Mouse (Mus musculus) R1 (cell line): ENCODE data around the gene Gm36210.
A peak's percentile ranks its signal among the peaks of the same experiment; 100 is the strongest.

Source experiments
- DNase-seq: peaks from one replicate; pipeline ENCODE4 v3.0.0-alpha.2; 2018; ENCODE audit warnings: low read depth, low spot score

Gm36210 gene

DNA sequence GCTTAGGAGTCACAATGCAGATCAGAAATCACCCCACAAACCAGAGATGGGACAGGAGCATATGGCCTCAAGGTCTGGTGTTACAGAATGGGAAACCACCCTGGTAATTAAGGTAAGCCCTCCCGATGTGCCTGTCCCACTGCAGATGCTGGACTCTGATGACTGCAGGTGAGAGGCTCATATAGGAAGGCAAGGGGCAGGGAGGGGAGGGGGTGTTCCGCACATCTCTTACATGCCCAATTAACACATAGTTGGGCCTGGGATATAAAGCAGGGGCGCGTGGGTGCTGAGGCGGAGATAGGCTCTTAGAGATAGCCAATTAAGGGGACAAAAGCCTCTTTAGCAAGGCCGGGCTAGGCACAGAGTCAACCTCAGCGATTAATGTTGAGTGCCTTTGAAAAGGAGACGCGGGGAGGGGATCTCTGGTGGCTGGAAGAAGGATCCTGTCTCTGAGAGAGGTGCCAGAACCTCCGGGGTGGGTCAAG, at the start of gene Gm36210:
Gene Gm36210, minus strand, starts transcription at position 51 of the 485 bp plus-strand sequence.
- DNase-seq: peak; percentile 27

GRCm38 (mm10) chr7:4953815-4954445, 47.6 kb upstream of the Gm36210 start:
- no peak for DNase-seq

DNA sequence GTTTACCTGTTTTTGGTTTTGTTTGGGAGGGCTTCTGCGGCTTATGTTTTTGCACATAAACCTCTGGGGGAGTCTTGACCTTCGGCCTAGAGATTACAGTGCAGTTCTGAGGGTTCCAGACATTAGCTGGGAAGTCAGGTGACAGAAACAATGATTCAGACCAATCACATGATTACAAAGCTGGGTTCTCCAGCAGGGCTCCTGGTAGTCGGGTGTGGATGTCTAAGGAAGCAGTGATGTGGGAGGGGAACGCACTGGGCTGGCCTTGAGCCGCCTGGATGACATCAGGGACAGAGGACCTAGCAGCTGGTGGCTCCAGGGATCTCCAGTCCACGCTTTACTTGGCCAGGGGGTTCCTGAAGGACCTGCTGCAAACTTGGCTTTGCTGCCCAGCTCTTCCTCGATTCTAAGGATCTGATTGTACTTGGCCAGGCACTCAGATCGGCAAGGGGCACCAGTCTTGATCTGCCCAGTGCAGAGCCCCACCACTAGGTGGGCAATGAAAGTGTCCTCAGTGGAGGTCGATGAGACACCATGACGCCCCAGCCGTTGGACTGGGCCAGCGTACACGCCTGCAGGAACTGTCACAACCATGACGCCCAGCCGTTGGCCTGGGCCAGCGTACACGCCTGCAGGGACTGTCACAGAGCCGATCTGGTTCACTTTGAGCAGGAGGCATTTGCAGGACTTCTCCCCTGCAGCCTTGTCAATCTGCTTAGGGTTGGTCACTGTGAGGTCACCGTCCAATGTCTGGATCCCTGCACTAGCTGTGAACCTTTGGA, 44.4 kb upstream of the Gm36210 start:
- peak; percentile 26 for DNase-seq

- DNase-seq: no peak
Measured at GRCm38 (mm10) chr7:4948386-4948785, 42.1 kb upstream of the Gm36210 start.

- DNase-seq: no peak
Measured at GRCm38 (mm10) chr7:4947855-4948254, 41.5 kb upstream of the Gm36210 start.

GRCm38 (mm10) chr7:4943223-4943815, 37.0 kb upstream of the Gm36210 start:
- DNase-seq: peak; percentile 94

DNA sequence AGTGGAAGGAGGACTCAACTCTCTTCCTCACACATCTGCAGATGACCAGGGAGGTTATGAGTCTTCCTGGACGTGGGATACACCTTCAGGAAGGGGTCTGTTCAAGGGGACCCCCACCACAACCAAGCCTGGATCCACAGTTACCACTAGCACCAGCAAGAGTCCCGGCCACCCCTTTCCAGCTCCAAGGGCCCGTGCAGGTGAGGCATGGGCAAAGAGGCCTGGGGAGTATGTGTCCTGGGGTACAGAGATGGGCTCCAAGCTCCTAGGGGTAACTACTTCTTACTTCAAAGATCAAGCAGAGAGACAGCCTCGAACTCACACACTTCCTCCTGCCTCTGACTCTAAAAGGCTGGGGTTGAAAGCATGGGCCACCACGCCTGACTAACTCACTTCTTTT, 36.4 kb upstream of the Gm36210 start:
- DNase-seq: no peak

GRCm38 (mm10) chr7:4940068-4940479, 33.8 kb upstream of the Gm36210 start:
- peak; percentile 90 for DNase-seq

DNA sequence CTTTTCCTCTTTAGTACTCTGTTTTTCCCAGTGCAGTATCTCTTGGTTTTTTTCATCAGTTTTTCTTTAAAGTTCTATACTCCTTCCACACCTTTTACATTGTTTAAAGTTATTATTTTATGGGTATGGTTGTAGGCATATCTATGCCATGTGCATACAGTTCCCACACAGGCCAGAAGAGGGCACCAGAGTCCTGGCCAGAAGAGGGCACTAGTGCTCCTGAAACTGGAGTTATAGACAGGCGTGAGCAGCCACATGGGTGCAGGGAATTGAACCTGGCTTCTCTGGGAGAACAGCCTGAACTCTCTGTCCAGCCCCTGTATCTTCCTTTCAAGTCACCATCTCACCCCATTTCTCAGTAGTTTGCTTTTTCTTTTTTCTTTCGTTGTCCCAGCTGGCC, 32.1 kb upstream of the Gm36210 start:
- peak; percentile 74 for DNase-seq

DNA sequence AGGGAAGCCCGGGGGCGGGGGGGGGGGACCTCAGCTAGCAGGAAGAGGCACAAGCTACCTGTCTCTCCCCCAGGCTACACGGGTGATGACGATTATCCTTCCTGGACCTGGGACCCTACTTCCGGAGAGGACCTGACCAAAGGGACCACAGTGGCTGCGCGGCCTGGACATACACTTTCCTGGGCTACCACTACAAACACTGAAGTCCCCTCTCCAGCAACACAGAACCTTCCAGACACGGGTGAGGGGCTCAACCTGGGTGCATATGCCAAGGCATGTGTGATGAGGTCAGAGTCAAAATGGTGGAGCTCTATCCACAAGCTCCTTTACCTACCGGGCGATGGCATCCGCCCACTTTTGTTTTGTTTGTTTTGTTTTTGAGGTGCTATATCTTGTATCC, 31.1 kb upstream of the Gm36210 start:
- no peak for DNase-seq

DNA sequence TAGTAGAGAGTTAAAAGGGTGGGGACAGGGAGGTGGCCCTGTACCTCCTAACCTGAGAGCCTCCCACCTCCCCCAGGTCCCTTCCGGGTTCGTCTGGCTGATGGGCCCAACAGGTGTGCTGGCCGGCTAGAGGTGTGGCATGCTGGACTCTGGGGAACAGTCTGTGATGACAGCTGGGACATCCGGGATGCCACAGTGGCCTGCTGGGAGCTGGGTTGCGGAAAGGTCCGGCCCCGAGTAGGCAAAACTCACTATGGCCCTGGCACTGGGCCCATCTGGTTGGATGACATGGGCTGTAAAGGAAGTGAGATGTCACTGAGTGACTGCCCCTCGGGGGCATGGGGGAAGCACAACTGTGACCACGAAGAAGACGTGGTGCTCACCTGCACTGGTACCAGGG, 30.5 kb upstream of the Gm36210 start:
- DNase-seq: no peak

DNA sequence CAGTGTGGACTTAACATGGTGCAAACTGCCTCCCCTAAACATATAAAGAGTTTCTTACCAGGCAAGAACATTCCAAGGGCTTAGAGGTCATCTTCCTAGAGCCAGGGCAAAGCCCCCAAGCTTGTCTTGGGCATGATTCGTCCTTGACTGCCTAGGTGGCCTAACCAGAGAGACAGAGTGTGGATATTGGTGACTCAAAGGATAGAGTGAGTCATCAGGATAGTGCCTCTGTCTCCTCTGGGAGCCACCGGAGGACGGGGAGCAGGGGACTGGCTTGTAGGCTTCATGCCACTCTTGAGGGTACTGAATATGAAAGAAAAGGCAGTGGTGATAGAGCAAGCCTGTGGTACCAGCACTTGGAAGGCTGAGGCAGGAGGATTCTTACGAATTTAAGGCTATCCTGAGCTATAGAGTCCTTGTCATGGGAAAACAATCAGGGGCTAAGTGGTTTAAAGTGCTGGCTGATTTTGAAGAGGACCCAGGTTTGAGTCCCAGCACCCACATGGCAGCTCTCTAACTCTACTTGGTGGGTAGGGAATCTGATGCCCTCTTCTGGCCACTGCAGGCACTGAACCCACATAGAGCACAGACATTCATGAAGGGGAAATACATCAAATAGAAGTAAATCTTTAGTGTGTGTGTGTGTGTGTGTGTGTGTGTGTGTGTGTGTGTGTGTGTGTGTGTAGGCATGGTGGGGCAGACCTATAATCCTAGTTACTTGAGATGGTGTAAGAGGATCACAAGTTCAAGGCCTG, 28.0 kb upstream of the Gm36210 start:
- DNase-seq: peak; percentile 54

- DNase-seq: no peak
Measured at GRCm38 (mm10) chr7:4933103-4933502, 26.8 kb upstream of the Gm36210 start.

DNA sequence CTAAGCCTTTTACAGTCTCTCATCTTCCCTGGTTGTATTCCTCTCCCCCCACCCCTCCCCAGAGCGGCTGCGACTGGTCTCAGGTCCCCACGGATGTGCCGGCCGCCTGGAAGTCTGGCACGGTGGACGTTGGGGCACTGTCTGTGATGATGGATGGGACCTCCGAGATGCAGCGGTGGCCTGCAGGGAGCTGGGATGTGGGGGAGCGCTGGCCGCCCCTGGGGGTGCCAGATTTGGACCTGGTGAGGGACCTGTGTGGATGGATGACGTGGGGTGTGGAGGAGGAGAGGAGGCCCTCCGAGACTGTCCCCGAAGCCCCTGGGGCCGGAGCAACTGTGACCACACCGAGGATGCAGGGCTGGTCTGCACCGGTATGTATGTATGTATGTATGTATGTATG, 22.0 kb upstream of the Gm36210 start:
- DNase-seq: no peak

DNA sequence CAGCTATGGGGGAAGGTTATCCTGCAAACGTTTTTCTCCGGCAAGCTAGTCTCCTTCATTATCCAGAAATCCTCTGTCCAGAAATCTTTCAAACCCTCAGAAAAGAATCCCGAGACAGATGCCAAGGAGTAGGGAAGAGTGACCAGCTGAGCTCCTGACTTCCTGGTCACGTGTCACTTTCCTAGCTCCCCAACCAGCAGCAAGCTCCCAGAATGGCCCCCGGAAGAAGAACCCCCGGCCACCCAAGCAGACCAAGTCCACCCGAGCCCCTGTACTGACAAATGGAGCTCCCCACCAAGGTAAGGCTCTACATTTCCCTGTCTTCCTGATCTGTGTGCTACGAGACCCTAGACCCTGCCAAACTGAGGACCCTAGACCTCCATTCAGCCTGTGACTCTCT, 21.4 kb upstream of the Gm36210 start:
- no peak for DNase-seq

GRCm38 (mm10) chr7:4926849-4927248, 20.5 kb upstream of the Gm36210 start:
- no peak for DNase-seq

DNA sequence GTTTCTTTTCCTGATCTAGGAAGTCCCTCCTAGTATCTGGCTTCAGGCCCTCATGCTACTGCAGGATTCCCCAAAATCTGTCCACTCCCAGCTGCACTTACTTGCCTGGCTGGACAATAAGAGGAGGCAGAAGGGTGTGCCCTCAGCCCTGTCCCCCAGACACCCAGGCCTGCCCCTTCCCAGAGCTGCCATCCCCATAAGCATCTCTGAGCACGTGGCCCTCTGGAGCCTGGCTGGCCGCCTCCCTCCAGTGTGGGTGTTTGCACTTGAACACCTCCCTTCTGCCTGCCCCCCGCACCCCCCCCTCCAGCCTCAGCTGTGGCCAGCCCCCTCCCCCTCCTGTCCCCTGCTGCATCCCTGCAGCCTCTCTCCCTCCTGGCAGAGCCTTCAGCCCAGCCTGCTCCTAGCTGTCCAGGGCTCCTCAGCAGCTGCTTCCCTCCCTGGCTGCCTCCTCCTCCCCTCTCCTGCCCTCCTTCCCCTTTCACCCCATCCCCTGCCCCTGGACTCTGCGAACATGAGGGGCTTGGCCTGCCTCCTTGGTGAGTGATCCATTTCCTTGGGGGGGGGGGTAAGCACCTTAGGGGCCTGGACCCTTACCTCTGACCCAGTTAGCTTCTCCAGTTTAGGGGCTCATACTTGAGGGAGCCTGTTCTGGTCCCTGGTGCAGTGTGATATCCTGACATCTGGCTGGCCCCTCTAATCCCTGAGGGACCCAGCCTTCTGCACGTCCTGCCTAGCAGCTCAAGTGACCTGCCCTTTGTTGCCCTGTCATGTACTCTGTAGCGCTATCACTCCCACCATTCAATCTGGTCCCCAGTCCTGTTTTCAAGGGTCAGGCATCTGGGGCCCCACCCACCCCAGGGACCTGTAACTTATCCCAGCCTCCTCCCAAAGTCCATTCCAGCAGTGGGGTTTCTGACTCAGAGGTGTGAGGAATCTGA, 19.4 kb upstream of the Gm36210 start, which contains the start of gene Ssc5d:
Gene Ssc5d, plus strand, starts transcription at position 345 of the 941 bp plus-strand sequence.
- no peak for DNase-seq

GRCm38 (mm10) chr7:4924891-4925301, 18.6 kb upstream of the Gm36210 start:
- DNase-seq: no peak

- DNase-seq: no peak
Measured at GRCm38 (mm10) chr7:4924483-4924882, 18.2 kb upstream of the Gm36210 start.

GRCm38 (mm10) chr7:4923586-4924364, 17.5 kb upstream of the Gm36210 start:
- peak; percentile 37 for DNase-seq
